Mouse (Mus musculus) lung, adult 2 months (tissue): Measurements from ENCODE around the gene Fam168a. TPM values are rescaled to one million over a fixed set of nuclear protein-coding genes. Genes with fewer than 3 reads are reported as not detected.

Source experiments
- DNase-seq: peaks from one replicate; pipeline ENCODE4 v3.0.0; 2022
- H3K4me1 ChIP-seq: fragments of 200-500 bp; 2 replicates; pipeline ENCODE4 v1.6.1; 2011; ENCODE audit warnings: low read length; ENCODE audit not compliant: control insufficient read depth, insufficient read depth
- H3K4me3 ChIP-seq: fragments of 200-500 bp; replicated peaks from 2 replicates; pipeline ENCODE3; 2011; ENCODE audit warnings: low read depth, mild to moderate bottlenecking, control low read depth, low read length; ENCODE audit errors: extremely low read depth
- CTCF ChIP-seq: fragments of 200-500 bp; IDR thresholded peaks from 2 replicates; pipeline ENCODE4 v1.5.1; 2011; ENCODE audit warnings: mild to moderate bottlenecking, low read length, control low read depth; ENCODE audit not compliant: insufficient read depth
- POLR2A ChIP-seq: fragments of 200-500 bp; IDR thresholded peaks from 2 replicates; pipeline ENCODE4 v1.6.1; 2011; ENCODE audit warnings: low read depth, mild to moderate bottlenecking, control low read depth, low read length, borderline replicate concordance; ENCODE audit errors: extremely low read depth
- WGBS: fragments of 180-500 bp; shearing (Covaris S2); methylation state at CpG from one replicate; pipeline ENCODE4 v1.1.7; 2018; 5-methylcytosine and 5-hydroxymethylcytosine counted together
- polyA plus RNA-seq: library from polyadenylated mRNA; depleted of rRNA; stranded (reverse); fragments of >200 nt; gene quantifications from 2 replicates; pipeline ENCODE4 v1.2.3, GENCODE M21; 2012; rRNA removed

Fam168a gene
- polyA plus RNA-seq = 84.8 and 96.6 TPM in 2 replicates

DNA sequence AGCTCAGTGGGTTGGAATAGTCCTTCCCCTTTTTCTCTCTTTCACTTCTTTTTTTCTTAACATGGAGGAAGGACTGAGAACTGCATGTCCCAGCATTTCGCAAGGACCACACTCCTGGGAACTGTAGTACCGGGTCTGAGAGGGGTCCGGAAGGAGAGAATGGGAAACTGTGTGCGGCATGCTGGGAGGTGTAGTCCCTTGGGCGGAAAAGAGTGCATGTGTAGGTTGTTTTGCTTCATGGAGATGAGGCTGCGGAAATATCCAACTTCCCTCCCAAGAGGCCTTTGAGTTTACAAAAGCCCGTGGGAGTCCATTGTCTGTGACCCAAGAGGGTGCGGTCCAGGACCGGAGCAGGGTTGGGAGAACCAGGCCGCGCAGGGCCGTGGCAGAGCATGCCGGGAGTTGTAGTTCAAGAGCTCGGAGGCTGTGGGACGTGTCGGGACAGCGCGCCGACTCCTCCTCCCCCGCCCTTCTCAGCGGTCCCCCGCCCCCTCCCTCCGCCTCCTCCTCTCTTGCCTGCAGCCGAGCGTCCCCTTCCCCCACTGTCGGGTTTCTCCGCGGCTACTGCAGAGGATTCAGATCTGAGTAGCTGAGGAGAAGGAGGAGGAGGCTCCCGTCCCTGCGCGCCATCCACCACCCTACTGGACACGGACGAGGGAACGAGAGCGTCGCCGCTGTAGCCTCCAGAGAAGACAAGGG, at the start of gene Fam168a:
TSS of gene Fam168a (plus strand) at position 493 of the 699 bp plus-strand sequence.
- under 1% methylated on average over 34 of the region's 37 CpGs for WGBS

DNA sequence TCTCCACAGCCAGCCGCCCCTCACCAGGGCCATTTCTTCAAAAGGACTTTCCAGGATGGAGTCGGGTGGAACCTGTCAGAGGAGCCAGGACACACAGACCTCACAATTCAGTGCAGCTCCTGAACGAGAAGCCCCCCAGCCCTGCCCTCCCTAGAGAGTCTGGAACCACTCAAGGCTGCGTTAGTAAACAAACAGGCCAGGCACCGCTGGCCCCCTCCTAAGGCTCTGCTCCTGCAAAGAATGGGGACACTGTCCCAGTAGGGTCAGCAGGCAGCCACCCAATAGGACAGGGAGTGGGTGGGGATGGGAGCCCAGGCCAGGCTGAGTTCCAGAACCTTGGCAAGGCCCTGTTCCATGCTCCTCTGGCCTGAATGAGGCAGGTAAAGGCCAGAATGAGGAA, 49.7 kb upstream of the Fam168a start:
- Histone ChIP-seq H3K4me1 (no peaks in the 10 kb centered on the region), H3K4me3 (no peak overlapping the region)
- 35% methylated on average over 5 of the region's 5 CpGs for WGBS
- TF ChIP-seq CTCF (no peak), POLR2A (no peak)
- no peak for DNase-seq

More for the DNA sequence above, at the start of gene Fam168a:
- H3K4me1 ChIP-seq = peaks cover 8% of the 10 kb centered on the region; the same call in 1 of the 2 replicates
- TF ChIP-seq POLR2A (peak; percentile 74; the same call in 1 of the 2 replicates), CTCF (no peak)
- H3K4me3 ChIP-seq = peak within 1 kb of the TSS; percentile 73
- DNase-seq = peak; percentile 92

DNA sequence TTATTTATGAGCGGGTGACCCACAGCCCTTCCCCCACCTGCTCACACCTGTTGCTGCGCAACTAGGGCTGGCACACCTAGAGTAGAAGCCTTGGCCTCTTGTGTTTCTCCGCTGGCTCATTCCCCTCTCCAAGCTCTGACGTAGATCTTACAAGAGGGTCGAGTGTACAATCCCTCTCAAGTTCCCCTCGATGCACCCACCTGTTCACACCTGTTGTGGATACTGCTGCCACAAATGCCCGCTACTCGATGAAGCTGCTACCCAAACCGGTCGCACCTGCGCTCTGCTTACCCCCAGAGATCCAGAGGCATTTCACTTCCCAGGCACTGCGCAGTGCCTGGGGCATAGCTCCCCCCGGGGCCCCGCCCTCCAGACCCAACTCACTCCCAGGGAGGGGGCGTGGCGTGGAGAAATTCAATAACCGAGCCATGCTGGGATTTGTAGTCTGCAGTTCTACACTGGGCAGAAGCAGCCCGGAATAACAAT, 48.3 kb upstream of the Fam168a start:
- 0 out of 2 replicates have a peak, but pooled peaks cover 2% of the 10 kb centered on the region for H3K4me1 ChIP-seq
- WGBS = 33% methylated on average over 18 of the region's 18 CpGs
- peak; percentile 76 for DNase-seq
- TF ChIP-seq POLR2A (peak; percentile 77; the same call in 1 of the 2 replicates), CTCF (no peak)
- H3K4me3 ChIP-seq = peak overlapping the region; percentile 56

DNA sequence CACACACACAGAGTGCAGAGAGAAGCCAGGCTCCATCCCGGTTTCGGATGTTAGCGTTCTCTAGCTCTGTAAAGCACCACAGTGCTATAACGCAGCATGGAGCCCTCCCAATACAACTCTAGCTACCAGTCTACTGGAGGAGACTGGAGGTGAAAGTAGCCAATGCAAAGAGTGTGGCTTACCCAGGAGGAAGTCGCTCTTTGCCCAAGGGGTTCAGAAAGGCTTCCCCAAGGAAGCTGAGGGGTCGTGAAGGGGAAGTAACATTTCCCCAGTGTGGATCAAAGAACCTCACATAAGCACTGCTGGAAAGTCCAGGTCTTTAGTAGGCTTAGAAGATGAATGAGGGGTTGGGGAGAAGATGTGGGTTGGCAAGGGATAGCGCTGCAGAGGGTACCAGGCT, 45.2 kb upstream of the Fam168a start:
- no peak for DNase-seq
- Histone ChIP-seq H3K4me3 (no peak overlapping the region), H3K4me1 (0 out of 2 replicates have a peak, but pooled peaks cover 3% of the 10 kb centered on the region)
- WGBS = 83% methylated on average over 7 of the region's 7 CpGs
- no peak for TF ChIP-seq CTCF
- no peak for TF ChIP-seq POLR2A

DNA sequence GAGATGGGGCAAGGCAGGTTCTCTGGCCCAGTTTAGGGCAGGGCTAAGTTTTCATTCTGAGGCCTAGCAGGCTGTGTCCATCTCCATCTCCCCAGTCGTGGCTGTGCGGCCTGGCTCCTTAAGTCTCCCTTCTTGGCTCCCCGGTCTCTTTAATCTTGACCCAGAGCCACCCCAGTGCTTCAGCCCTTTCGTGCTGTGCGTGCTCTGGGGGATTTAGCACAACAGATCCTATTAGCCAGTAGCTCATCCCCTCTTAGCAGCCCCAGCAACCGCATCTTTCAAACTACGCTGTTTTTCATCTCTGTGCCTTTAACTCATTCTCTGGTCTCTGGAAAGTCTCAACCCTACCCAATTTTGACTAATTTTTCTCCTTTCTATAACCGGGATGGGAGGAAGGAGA, 44.2 kb upstream of the Fam168a start, which contains the start of gene Plekhb1:
TSS of gene Plekhb1 (minus strand) at position 184 of the 400 bp plus-strand sequence.
- no peak for TF ChIP-seq CTCF
- TF ChIP-seq POLR2A = no peak
- 85% methylated on average over 8 of the region's 8 CpGs for WGBS
- Histone ChIP-seq H3K4me1 (0 out of 2 replicates have a peak, but pooled peaks cover 3% of the 10 kb centered on the region), H3K4me3 (no peak within 1 kb of the TSS)
- no peak for DNase-seq

DNA sequence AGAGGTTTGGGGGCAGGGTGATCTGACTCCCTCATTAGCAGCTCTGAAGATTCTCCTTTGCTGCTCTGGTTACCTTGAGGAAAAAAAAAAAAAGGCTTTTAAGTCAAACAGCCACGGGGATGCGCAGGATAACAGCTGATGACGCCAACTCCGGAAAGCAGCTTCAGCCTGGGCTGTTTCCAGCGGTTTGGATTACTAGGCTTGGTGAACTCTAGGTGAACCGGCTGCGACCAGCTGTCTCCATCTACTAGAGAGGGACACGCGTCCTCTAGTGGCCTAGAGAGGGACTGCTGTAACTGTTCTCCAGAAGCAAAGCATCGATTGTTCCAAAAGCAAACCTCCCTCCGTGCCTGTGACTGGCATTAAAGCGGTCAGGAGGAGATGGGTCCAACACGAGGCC, 43.2 kb upstream of the Fam168a start:
- WGBS = 1% methylated on average over 13 of the region's 13 CpGs
- Histone ChIP-seq H3K4me3 (no peak overlapping the region), H3K4me1 (0 out of 2 replicates have a peak, but pooled peaks cover 3% of the 10 kb centered on the region)
- DNase-seq = peak; percentile 83
- no peak for TF ChIP-seq POLR2A
- peak; percentile 99 for TF ChIP-seq CTCF

DNA sequence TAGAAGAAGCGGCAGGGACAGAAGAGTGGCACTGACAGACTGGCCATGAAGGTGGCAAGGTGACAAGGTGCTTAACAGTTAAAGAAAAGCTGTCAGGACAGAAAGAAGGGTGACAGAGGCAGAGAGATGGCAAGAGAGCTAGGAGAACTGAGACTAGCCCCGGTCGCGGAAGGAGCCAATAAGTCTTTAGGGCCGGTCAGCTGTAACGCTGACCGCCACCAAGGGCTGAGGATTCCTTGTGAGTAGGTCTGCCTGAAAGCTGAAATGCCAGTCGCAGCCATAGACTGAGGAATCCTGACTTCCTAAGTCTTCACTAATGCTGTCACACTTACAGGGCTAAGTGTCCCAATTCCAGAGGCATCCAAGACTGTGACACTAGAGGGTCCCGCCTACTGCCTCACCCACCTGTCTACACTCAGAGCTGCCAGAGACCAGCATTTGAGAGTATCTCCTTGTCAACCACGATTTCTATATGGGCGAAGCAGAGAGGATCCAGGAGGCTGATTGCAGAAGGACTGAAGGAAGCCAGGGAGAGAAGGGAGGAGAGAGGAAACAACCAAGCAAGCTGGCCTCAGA, 42.6 kb upstream of the Fam168a start:
- no peak for TF ChIP-seq CTCF
- no peak for TF ChIP-seq POLR2A
- DNase-seq = no peak
- H3K4me1 ChIP-seq = 0 out of 2 replicates have a peak, but pooled peaks cover 3% of the 10 kb centered on the region
- H3K4me3 ChIP-seq = no peak overlapping the region
- WGBS = 68% methylated on average over 11 of the region's 11 CpGs

DNA sequence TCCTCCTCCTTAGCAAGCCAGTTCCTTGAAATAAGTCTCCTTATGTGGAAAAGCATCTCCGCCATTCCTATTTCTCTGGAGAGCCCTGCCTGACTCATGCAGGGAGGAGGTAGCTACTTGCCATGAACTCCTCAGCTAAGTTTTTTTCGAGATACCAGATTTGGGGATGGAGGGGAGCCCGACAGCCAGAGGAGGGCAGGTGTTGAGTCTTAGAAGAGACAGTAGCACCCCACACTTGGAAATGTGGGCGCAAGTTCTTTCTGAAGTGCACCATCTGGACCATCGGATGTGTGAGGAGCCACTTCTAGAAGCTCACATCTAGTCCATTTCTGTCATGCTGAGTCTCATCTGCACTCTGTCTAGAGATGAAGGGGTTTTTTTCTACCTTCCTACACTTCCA, 35.8 kb upstream of the Fam168a start:
- Histone ChIP-seq H3K4me3 (no peak overlapping the region), H3K4me1 (no peaks in the 10 kb centered on the region)
- WGBS = 82% methylated on average over 5 of the region's 5 CpGs
- no peak for DNase-seq
- TF ChIP-seq CTCF (no peak), POLR2A (no peak)

DNA sequence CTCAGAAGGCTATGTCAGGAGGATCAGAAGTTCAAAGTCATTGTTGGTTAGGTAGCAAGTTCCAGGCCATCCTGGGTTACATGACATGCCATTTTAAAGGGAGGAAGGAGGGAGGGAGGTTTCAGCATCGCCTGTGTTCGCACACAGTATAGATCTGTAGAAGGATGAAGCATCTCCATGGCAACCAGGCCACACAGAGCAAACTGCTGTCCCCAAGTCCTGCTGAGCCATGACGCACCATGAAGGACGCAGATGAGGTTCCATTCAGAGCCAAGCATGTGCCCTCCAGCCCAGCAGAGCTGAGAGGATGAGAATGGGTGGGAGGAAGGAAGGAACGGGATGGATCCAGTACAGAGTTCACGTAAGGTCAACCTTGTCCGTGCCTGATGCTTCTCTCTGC, 33.0 kb upstream of the Fam168a start:
- no peaks in the 10 kb centered on the region for H3K4me1 ChIP-seq
- H3K4me3 ChIP-seq = no peak overlapping the region
- WGBS = 67% methylated on average over 7 of the region's 7 CpGs
- no peak for TF ChIP-seq CTCF
- no peak for TF ChIP-seq POLR2A
- no peak for DNase-seq
